Mouse (Mus musculus): ENCODE measurements at regions not wholly inside any gene's neighbourhood (a gene's known extent, or its start where the extent isn't known, plus 50 kb on each side); places are given as distances from the start of the nearest gene placed in this dataset.

GRCm38 (mm10) chr12:106722010-106722362 is 712.0 kb downstream of the Vrk1 start:
- TF ChIP-seq CTCF (IDR thresholded peaks at IDR 0.05; ENCODE audit: low read depth) (no peak), EP300 (IDR thresholded peaks at IDR 0.05; ENCODE audit: low read depth) (no peak)
- WGBS (ENCODE audit: insufficient replicate concordance): 71% methylated on average over 2 of the region's 2 CpGs
- Histone ChIP-seq H3K4me1 (ENCODE audit: insufficient read depth) (no peaks in the 10 kb centered on the region), H3K9ac (replicated peaks) (no peak overlapping the region), H3K27ac (ENCODE audit: low read depth) (no peak overlapping the region), H3K9me3 (ENCODE audit: low read length) (no peaks in the 10 kb centered on the region; the same call in 1 of the 2 replicates), H3K4me2 (ENCODE audit: low read depth, low read length) (no peak overlapping the region), H3K27me3 (ENCODE audit: insufficient read depth, low read length) (no peaks in the 10 kb centered on the region), H3K4me3 (ENCODE audit: low read depth, low read length) (no peak overlapping the region), H3K36me3 (replicated peaks; ENCODE audit: insufficient read depth, low read length) (no peaks in the 10 kb centered on the region)
- ATAC-seq (no peak), DNase-seq (no peak)

GRCm38 (mm10) chr12:106722761-106723160 is 712.7 kb downstream of the Vrk1 start:
- Histone ChIP-seq H3K27ac (ENCODE audit: low read depth) (no peak overlapping the region), H3K27me3 (ENCODE audit: insufficient read depth, low read length) (no peaks in the 10 kb centered on the region), H3K4me1 (ENCODE audit: insufficient read depth) (no peaks in the 10 kb centered on the region), H3K4me3 (ENCODE audit: low read depth, low read length) (no peak overlapping the region), H3K9me3 (ENCODE audit: low read length) (no peaks in the 10 kb centered on the region), H3K4me2 (ENCODE audit: low read depth, low read length) (no peak overlapping the region), H3K9ac (replicated peaks) (no peak overlapping the region), H3K36me3 (replicated peaks; ENCODE audit: insufficient read depth, low read length) (no peaks in the 10 kb centered on the region)
- DNase-seq (no peak), ATAC-seq (no peak)
- TF ChIP-seq EP300 (IDR thresholded peaks at IDR 0.05; ENCODE audit: low read depth): no peak
- no peak for TF ChIP-seq CTCF (IDR thresholded peaks at IDR 0.05; ENCODE audit: low read depth)
- 73% methylated on average over 4 of the region's 4 CpGs for WGBS (ENCODE audit: insufficient replicate concordance)

- WGBS (ENCODE audit: insufficient replicate concordance): 80% methylated on average over 8 of the region's 8 CpGs
- Histone ChIP-seq H3K4me2 (ENCODE audit: low read depth, low read length) (no peak overlapping the region), H3K36me3 (replicated peaks; ENCODE audit: insufficient read depth, low read length) (no peaks in the 10 kb centered on the region), H3K27me3 (ENCODE audit: insufficient read depth, low read length) (no peaks in the 10 kb centered on the region), H3K27ac (ENCODE audit: low read depth) (no peak overlapping the region), H3K9ac (replicated peaks) (no peak overlapping the region), H3K4me1 (ENCODE audit: insufficient read depth) (no peaks in the 10 kb centered on the region), H3K9me3 (ENCODE audit: low read length) (no peaks in the 10 kb centered on the region), H3K4me3 (ENCODE audit: low read depth, low read length) (no peak overlapping the region)
- no peak for ATAC-seq
- no peak for DNase-seq
- no peak for TF ChIP-seq EP300 (IDR thresholded peaks at IDR 0.05; ENCODE audit: low read depth)
- no peak for TF ChIP-seq CTCF (IDR thresholded peaks at IDR 0.05; ENCODE audit: low read depth)
Observed at GRCm38 (mm10) chr12:106726920-106727319, 716.9 kb downstream of the Vrk1 start.

GRCm38 (mm10) chr12:106727486-106727885 is 717.5 kb downstream of the Vrk1 start:
- ATAC-seq: no peak
- H3K9me3 ChIP-seq (ENCODE audit: low read length): no peaks in the 10 kb centered on the region
- H3K9ac ChIP-seq (replicated peaks): no peak overlapping the region
- 73% methylated on average over 3 of the region's 3 CpGs for WGBS (ENCODE audit: insufficient replicate concordance)
- TF ChIP-seq CTCF (IDR thresholded peaks at IDR 0.05; ENCODE audit: low read depth): no peak
- no peak for TF ChIP-seq EP300 (IDR thresholded peaks at IDR 0.05; ENCODE audit: low read depth)
- H3K4me3 ChIP-seq (ENCODE audit: low read depth, low read length): no peak overlapping the region
- H3K4me1 ChIP-seq (ENCODE audit: insufficient read depth): no peaks in the 10 kb centered on the region
- no peak overlapping the region for H3K27ac ChIP-seq (ENCODE audit: low read depth)
- H3K36me3 ChIP-seq (replicated peaks; ENCODE audit: insufficient read depth, low read length): no peaks in the 10 kb centered on the region
- H3K27me3 ChIP-seq (ENCODE audit: insufficient read depth, low read length): no peaks in the 10 kb centered on the region
- DNase-seq: no peak
- no peak overlapping the region for H3K4me2 ChIP-seq (ENCODE audit: low read depth, low read length)

GRCm38 (mm10) chr12:106729686-106730085 is 719.7 kb downstream of the Vrk1 start:
- ATAC-seq (no peak), DNase-seq (no peak)
- H3K27ac ChIP-seq (ENCODE audit: low read depth): no peak overlapping the region
- H3K9me3 ChIP-seq (ENCODE audit: low read length): no peaks in the 10 kb centered on the region
- no peak overlapping the region for H3K4me3 ChIP-seq (ENCODE audit: low read depth, low read length)
- no peak overlapping the region for H3K9ac ChIP-seq (replicated peaks)
- H3K27me3 ChIP-seq (ENCODE audit: insufficient read depth, low read length): no peaks in the 10 kb centered on the region
- H3K36me3 ChIP-seq (replicated peaks; ENCODE audit: insufficient read depth, low read length): no peaks in the 10 kb centered on the region
- 61% methylated on average over 5 of the region's 5 CpGs for WGBS (ENCODE audit: insufficient replicate concordance)
- no peaks in the 10 kb centered on the region for H3K4me1 ChIP-seq (ENCODE audit: insufficient read depth)
- no peak overlapping the region for H3K4me2 ChIP-seq (ENCODE audit: low read depth, low read length)
- no peak for TF ChIP-seq EP300 (IDR thresholded peaks at IDR 0.05; ENCODE audit: low read depth)
- TF ChIP-seq CTCF (IDR thresholded peaks at IDR 0.05; ENCODE audit: low read depth): no peak

- Histone ChIP-seq H3K4me2 (ENCODE audit: low read depth, low read length) (no peak overlapping the region), H3K4me3 (ENCODE audit: low read depth, low read length) (no peak overlapping the region), H3K9ac (replicated peaks) (no peak overlapping the region), H3K36me3 (replicated peaks; ENCODE audit: insufficient read depth, low read length) (no peaks in the 10 kb centered on the region), H3K27ac (ENCODE audit: low read depth) (no peak overlapping the region), H3K27me3 (ENCODE audit: insufficient read depth, low read length) (no peaks in the 10 kb centered on the region), H3K9me3 (ENCODE audit: low read length) (no peaks in the 10 kb centered on the region), H3K4me1 (ENCODE audit: insufficient read depth) (no peaks in the 10 kb centered on the region)
- WGBS (ENCODE audit: insufficient replicate concordance): 69% methylated on average over 16 of the region's 16 CpGs
- TF ChIP-seq CTCF (IDR thresholded peaks at IDR 0.05; ENCODE audit: low read depth): no peak
- TF ChIP-seq EP300 (IDR thresholded peaks at IDR 0.05; ENCODE audit: low read depth): no peak
- DNase-seq (no peak), ATAC-seq (no peak)
Observed at GRCm38 (mm10) chr12:106732108-106732857, 722.3 kb downstream of the Vrk1 start.

Measured in liver, postnatal 0 days (tissue).